Mouse (Mus musculus): ENCODE measurements around the gene Ppp1cb. TPM values are rescaled to one million over a fixed set of nuclear protein-coding genes. Genes with fewer than 3 reads are reported as not detected.
"Not testable (repeated sequence)": the region's sequence is repeated elsewhere in the genome, so short reads cannot be mapped to it uniquely, and the experiment has no call there.

The Ppp1cb gene
- 100 to 1,000 TPM; 287 to 317 TPM for total RNA-seq (2021)
- long read RNA-seq, experiment 1, full-length matches to known transcripts, result 251 of 278 reads
- long read RNA-seq, experiment 1, partial matches to known transcripts, result 12 of 278 reads
- long read RNA-seq, experiment 1, other reads (novel, unspliced or antisense), result 15 of 278 reads
- long read RNA-seq, experiment 2, full-length matches to known transcripts, result 83 of 89 reads
- long read RNA-seq, experiment 2, partial matches to known transcripts, result 3 of 89 reads
- long read RNA-seq, experiment 2, other reads (novel, unspliced or antisense), result 3 of 89 reads

DNA sequence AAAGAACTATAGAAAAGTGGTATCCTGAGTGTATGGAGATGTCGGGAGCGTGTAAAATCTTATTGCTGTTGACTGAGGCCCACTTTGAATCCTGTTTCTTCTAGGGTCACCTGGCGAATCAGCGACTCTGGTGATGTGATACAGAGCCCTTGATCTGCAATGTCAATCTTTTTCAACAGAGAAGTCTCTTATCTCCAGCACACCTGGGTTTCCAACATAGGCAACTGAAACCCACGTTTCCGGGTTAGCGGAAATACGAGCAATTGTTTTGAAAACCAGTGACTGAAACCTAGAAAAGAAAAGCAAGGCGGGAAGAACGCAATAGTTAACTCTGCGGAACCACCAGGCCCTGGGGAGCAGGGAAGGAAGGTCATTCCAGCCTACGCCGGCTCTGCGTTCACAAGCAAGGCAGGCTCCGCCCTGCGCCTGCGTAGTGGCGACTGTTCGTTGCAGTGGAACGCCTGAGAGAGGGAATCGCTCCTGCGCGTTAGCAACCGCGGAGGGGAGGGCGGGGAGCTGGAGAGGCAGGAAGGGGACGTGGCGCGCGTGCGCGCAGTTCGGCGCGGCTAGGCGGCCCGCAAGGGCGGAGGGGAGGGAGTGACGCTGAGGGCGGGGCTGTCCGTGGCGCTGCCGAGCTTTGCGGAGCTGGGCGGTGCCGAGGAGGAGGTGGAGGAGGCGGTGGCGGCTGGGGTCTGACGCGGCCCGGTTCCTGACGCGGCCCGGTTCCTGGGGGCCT, at the start of gene Ppp1cb:
TSS of gene Ppp1cb (plus strand) at position 436 of the 736 bp plus-strand sequence.
- DNase-seq, result peak; percentile 98

- DNase-seq, result no peak
Measured at GRCm38 (mm10) chr5:32409747-32410146, 48.9 kb upstream of the Ppp1cb start.

GRCm38 (mm10) chr5:32410954-32411688, 47.5 kb upstream of the Ppp1cb start:
- no peak for DNase-seq

DNA sequence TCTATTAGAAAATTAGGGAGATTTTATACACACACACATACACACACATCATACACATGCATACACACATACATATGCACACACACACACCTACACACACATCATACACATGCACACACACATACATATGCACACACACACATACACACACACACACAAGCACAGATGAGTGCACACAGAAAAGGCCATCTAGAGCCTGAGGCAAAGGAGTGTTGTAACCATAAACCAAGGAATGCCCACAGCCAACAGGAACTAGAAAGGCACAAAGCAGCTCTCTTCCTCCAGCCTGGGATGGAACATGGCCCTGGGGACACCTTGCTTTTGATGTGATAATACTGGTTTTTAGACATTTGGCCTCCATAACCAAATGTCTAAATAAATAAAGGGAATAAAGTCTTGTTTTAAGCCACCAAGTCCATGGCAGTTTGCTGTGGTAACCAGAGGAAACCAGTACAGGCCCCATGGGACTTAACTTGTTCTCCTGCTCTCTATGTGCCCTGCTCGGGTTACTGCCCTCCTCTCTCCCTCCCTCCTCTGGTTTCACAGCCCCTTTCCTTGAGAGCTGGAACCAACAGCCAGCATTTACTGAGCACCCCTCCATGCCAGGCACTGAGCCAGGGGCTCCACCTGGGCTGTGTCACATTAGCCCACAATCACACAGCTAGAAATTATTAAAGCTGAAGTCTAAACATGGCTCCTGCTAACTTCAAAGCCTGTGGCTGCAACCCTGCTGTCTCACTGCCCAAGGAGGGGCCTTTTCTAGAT, 46.3 kb upstream of the Ppp1cb start:
- DNase-seq, result peak; percentile 23

DNA sequence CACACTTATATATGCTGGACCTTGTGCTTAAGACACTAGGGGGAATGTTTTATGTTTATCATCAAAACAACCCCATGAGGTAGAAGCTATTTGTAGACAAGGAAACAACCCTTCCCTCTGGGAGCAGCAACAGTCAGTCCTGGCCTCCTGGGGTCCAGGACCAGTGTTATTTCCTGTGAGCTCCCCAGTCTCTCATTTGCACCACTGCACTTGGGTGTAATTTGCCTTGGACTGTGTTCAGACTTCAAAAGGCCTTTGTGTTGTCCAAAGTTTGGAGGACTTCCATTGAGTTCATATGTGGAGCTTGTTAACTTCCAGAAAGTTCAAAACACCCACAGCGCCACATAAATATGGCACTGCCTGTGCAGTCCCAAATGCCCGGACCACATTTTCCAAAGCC, 45.6 kb upstream of the Ppp1cb start:
- peak; percentile 20 for DNase-seq

DNA sequence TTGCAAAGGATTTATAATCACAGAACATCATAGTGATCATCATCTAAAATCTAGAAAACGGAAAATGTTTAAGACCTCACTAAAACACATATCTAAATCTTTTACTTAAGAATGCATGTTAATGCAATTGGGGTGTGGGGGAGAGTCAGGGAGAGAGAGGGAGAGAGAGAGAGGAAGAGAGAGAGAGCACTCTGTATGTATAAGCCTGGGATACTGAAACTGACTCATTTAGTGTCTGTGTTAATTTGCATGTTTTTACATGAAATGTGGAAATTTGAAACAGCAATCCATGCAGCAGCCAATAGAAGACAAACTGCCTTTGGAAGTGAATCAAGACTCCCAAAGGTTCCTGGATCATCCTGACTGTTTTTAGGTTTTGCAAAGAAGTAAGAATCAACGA, 45.1 kb upstream of the Ppp1cb start:
- no peak for DNase-seq

- DNase-seq, result peak; percentile 42
Measured at GRCm38 (mm10) chr5:32414461-32414985, 44.1 kb upstream of the Ppp1cb start.

GRCm38 (mm10) chr5:32415554-32415953, 43.1 kb upstream of the Ppp1cb start:
- no peak for DNase-seq

DNA sequence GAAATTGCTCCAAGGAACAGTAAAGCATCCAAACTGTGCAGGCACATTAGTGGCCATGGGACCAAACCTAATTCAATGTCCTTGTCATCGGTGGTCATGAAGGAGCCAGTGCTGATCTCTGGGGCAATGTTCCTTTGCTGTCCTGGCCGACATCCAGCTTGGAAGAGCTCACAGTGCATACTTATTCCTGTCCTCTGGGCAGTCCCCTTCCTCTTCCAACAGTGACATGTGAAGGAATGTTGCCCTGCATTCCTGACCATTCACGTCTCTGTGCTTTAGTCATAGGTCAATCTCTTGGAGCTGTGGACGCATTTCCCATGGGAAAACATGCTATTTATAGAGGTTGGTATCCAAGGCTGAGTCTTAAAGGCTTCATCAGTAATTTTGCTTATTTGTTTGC, 41.8 kb upstream of the Ppp1cb start:
- DNase-seq, result peak; percentile 61

DNA sequence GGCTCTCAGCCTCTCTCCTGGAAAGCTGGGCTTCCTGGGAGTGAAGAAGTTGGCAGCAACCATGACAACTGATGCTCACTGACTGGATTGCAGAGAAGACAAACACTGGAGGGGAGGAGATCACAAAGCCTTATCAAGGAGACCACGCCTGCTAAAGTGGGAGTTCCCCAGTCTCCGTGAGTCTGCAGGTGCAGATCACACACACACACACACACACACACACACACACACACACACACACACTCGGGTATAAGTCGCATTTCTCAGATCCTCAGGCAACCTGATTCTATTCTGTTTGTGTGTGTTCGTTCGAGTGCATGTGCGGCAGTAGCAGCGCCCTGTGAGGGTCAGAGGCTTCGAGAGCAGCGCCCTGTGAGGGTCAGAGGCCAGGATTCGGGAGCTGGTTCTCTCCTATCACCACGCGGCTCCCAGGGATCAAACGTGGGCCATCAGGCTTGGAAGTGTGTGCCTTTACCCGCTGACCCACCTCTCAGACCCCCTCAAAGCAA, 36.5 kb upstream of the Ppp1cb start:
- DNase-seq, result no peak

DNA sequence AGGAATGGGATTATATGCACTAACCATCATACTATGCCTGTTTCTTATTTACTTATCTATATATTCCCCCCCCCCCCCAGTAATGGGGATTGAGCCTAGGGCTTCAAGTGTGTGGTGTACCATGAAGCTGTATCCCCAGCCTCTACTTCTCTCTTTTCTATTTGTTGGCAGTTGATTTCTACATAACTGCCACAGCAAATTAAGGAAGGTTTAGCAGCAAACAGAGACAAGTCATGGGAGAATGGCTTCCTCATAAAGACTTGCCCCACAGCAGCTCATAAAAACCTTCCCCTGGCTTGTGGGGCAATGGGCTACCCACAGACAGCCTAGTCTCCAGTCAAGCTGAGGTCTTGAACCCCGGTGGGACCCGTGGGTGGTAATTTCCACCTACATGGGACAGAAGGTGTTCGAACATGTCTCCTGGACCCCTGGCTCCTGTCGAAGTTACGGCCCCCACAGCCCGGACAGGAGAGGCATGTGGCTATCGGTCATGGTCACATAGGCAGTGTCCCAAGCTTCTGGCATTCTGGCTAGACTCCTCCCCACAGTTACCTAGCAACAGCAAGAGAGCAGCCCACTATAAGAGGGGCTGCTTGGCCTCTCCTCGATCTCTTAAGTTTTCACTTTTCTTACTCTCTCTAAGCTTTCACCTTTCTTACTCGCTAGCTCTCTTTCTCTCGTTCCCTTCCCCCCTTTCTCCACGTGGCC, 35.1 kb upstream of the Ppp1cb start:
- DNase-seq, result no peak

DNA sequence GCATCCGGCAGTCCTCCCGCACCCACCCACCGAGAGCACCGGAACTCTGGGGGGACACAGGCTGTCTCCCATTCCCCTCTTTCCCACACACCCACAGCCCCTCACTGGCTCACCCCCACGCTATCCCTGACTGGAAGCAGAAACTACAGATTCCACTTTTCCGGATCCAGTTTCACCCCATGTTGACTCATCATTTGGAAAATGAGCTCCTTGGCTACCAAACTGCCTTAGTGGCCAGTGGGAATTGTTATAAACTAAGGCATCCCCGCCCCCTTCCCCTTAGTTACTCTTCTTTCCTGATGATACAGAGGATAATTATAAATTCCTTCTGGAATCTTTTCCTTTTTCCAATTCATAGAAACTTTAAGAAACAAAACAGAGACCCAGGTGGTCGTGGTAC, 34.2 kb upstream of the Ppp1cb start:
- DNase-seq, result no peak

- DNase-seq, result no peak
Measured at GRCm38 (mm10) chr5:32425485-32426171, 33.0 kb upstream of the Ppp1cb start.

DNA sequence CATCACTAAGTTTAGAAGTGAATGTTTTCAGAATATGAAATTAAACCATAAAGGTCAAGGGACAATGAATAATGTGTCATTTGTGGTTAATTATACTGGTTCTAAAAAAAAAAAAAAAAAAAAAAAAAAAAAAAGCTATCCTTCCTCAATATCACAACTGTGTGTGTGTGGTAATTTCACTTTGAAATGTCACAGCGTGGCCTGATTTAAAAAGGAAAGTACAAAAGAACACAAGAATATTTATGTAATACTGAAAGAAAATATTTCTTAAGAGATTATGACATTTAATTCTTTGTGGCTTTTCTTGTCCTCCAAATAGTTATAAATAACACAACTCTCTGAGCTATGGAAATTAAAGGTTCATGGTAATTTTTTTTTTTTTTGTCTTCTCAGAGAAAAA, 28.2 kb upstream of the Ppp1cb start:
- DNase-seq, result no peak

- DNase-seq, result not testable (repeated sequence)
Measured at GRCm38 (mm10) chr5:32434346-32434745, 24.3 kb upstream of the Ppp1cb start.

GRCm38 (mm10) chr5:32435612-32436011, 23.0 kb upstream of the Ppp1cb start:
- DNase-seq, result no peak

- no peak for DNase-seq
Measured at GRCm38 (mm10) chr5:32437901-32438563, 20.6 kb upstream of the Ppp1cb start.

- no peak for DNase-seq
Measured at GRCm38 (mm10) chr5:32438564-32438922, 20.1 kb upstream of the Ppp1cb start.

- DNase-seq, result peak; percentile 50
Measured at GRCm38 (mm10) chr5:32441336-32441735, 17.3 kb upstream of the Ppp1cb start.

GRCm38 (mm10) chr5:32441992-32442575, 16.6 kb upstream of the Ppp1cb start:
- no peak for DNase-seq
